Mouse (Mus musculus) testis, adult 2 months (tissue): ENCODE measurements at regions not wholly inside any gene's neighbourhood (a gene's known extent, or its start where the extent isn't known, plus 50 kb on each side); places are given as distances from the start of the nearest gene placed in this dataset.

ENCODE experiments used
- CTCF ChIP-seq: fragments of 200-500 bp; IDR thresholded peaks from 2 replicates; pipeline ENCODE4 v1.5.1; 2012; ENCODE audit warnings: low read depth, mild to moderate bottlenecking, inconsistent platforms, low read length, moderate library complexity; ENCODE audit not compliant: control insufficient read depth, insufficient read depth, insufficient replicate concordance
- POLR2A ChIP-seq: fragments of 200-500 bp; IDR thresholded peaks from 2 replicates; pipeline ENCODE4 v1.6.1; 2012; ENCODE audit warnings: low read depth, mild to moderate bottlenecking, inconsistent platforms, low read length, moderate library complexity; ENCODE audit not compliant: control insufficient read depth

- no peak for TF ChIP-seq POLR2A
- TF ChIP-seq CTCF: no peak
Measured at GRCm38 (mm10) chr4:54704696-54705095, 240.2 kb upstream of the Zfp462 start.
